8 mouse cellular contexts compared by ENCODE assay signal in genomic region chr15:3213721-3214120, GRCm38 (mm10). TPM values are rescaled to one million over a fixed set of nuclear protein-coding genes. Genes with fewer than 3 reads are reported as not detected.
A peak's percentile ranks its signal among the peaks of the same experiment; 100 is the strongest.
DNase-seq lines count a peak whose midpoint lies in the region; TF ChIP-seq lines count a peak whose summit lies in the region.

No protein-coding gene starts in this region.

- WGBS in spleen, adult 2 months = 5% methylated on average over 4 of the region's 4 CpGs

- H3K4me3 ChIP-seq in spleen, adult 2 months (ENCODE audit: extremely low read depth, insufficient read depth, insufficient read length) = no peak overlapping the region

- peak; percentile 9; the same call in 1 of the 2 replicates for TF ChIP-seq CTCF in spleen, adult 2 months (IDR thresholded peaks at IDR 0.05; ENCODE audit: extremely low read depth, insufficient read depth, insufficient read length, insufficient replicate concordance)

- peak; percentile 12 to 13 for DNase-seq in cerebellum, adult 18-20 months
- DNase-seq in cerebellum, adult 9-11 months = no peak
- DNase-seq in spleen, adult 2 months (ENCODE audit: low read depth in 1 of 2, low spot score in 2 of 2) = peak; percentile 7 to 15
- no peak for DNase-seq in spleen, adult 12 weeks (ENCODE audit: low spot score)
- DNase-seq in embryo, embryonic 9.5 days (ENCODE audit: extremely low spot score) = peak; percentile 50
- DNase-seq in hindlimb bud, embryonic 11.5 days (ENCODE audit: extremely low spot score, low read depth, low spot score) = peak; percentile 39
- DNase-seq in lung, postnatal 10 days = peak; percentile 78
- peak; percentile 60 to 73 for DNase-seq in right cerebral cortex, postnatal 10 days (ENCODE audit: low spot score in 2 of 2)

- H3K27ac ChIP-seq in spleen, adult 2 months (ENCODE audit: insufficient read depth, low read length) = no peak overlapping the region

- no peak for TF ChIP-seq POLR2A in spleen, adult 2 months (IDR thresholded peaks at IDR 0.05; ENCODE audit: low read depth, low read length)

- H3K36me3 ChIP-seq in spleen, adult 2 months (ENCODE audit: control insufficient read depth, insufficient read depth, low read length) = no peaks in the 10 kb centered on the region

- H3K27me3 ChIP-seq in spleen, adult 2 months (ENCODE audit: control insufficient read depth, insufficient read depth, low read length) = no peaks in the 10 kb centered on the region

- H3K4me1 ChIP-seq in spleen, adult 2 months (ENCODE audit: control insufficient read depth, insufficient read depth, insufficient read length) = no peaks in the 10 kb centered on the region

RNA-seq across cellular contexts. Expression of gene Selenop, which starts 54.6 kb away (rescaled TPM):
- polyA plus RNA-seq in spleen, adult 2 months (2012; rRNA removed) = 78.9 and 112 TPM in 2 replicates

Comparison
In these comparisons a context has a peak if more than half of its experiments do, and no peak if none do; other contexts are left out.
1. DNase-seq: peak in cerebellum, adult 18-20 months (2 of 2), spleen, adult 2 months (2 of 2), embryo, embryonic 9.5 days (single experiment), hindlimb bud, embryonic 11.5 days (single experiment), lung, postnatal 10 days (single experiment) and right cerebral cortex, postnatal 10 days (2 of 2); none in cerebellum, adult 9-11 months (single experiment) and spleen, adult 12 weeks (single experiment).